Mouse (Mus musculus): ENCODE data around the gene Kremen2.

Gene Kremen2

DNA sequence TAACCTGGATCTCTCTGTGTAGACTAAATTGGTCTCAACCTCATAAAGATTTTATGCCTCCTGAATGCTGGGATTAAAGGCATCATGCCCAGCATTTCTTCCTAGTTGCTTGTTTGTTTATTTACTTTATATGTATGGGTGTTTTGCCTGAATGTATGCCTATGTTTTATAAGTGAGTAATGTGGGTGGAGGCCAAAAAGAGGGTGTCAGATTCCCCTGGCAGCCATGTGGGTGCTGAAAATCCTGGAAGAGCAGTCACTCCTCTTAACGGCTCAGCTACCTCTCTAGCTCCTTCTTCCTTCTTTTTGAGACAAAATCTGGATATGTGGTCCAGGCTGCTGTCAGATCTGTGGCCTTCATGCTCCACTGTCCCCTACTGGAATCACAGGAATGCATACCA is 15.2 kb downstream of the Kremen2 start:
- DNase-seq (ENCODE audit: low spot score), result no peak

DNA sequence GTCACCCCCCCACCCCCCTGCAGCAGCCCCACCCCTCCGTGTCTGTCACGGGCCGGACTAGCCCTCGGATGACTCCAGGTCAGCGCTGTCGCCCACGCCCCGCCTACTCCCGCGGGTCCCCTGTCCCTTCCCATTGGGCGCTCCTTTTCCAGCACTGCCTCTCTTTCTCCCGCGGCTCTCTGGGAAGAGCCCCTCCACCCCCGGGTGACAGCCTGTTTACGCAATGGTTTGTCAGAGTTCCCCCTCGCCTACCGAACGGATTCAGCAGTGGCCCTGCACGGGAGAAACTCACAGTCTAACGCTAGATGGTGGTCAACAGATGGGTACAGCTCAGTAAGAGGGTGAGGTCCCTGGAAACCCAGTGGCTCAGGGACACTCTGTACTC is 18.9 kb downstream of the Kremen2 start:
- DNase-seq (ENCODE audit: low spot score), result peak; percentile 82

DNA sequence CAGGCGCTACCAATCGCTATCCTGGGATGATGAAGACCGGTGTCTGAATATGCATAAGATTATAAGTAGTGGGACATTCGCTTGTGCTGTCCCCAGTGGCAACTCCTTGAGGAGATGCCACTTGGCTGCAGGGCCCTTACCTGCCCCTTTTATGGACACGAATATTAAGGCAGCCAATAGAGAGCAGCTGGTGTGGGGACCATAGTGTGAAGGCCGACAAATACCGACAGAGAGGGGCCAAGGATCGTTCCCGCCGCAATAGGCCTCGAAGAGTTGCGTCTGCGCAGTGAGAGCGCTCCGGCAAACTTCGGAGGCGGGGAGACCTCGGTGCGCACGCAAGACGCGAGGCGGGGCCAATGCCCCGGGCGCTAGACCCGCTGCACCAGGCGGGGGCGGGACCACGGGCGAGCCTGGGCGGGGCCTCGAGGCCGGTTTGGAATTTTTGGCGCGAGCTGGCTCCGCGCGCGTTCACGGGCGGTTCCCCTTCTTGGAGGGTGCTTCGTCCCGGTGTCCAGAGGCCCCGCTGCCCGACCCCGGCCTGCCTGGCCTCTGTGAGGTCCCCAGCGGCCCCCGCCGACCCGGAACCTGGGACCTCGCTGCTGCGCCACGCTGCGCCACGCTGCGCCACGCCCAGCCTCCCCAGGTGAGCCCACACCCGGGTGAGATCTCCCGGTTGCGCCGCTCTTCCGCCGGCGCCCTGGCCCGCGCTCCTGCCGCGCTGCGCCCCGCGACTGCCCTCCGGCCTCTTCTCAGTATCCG is 19.5 kb downstream of the Kremen2 start, which contains the start of gene Pkmyt1:
TSS of gene Pkmyt1 (plus strand) at position 338 of the 759 bp plus-strand sequence.
- peak; percentile 96 for DNase-seq (ENCODE audit: low spot score)

DNA sequence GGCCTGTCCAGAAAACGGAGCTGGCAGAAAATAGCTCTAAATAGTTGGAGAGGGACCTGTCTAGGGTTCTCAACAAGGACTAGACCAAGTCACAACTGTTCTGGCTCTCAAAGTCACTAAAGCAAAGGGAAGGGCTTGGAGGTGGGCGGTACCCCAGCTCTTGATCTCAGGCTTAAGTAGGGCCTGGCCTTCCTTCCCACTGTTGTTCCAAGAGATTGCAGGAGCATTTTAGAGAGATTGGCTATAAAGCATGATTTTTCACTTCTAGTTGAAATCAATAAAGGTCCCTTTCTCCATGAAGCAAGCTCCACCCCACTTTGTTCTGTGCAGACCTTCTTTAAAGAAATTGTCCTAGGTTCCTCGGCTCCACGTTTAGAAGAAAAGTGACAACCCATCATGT is 20.2 kb downstream of the Kremen2 start:
- no peak for DNase-seq (ENCODE audit: low spot score)

DNA sequence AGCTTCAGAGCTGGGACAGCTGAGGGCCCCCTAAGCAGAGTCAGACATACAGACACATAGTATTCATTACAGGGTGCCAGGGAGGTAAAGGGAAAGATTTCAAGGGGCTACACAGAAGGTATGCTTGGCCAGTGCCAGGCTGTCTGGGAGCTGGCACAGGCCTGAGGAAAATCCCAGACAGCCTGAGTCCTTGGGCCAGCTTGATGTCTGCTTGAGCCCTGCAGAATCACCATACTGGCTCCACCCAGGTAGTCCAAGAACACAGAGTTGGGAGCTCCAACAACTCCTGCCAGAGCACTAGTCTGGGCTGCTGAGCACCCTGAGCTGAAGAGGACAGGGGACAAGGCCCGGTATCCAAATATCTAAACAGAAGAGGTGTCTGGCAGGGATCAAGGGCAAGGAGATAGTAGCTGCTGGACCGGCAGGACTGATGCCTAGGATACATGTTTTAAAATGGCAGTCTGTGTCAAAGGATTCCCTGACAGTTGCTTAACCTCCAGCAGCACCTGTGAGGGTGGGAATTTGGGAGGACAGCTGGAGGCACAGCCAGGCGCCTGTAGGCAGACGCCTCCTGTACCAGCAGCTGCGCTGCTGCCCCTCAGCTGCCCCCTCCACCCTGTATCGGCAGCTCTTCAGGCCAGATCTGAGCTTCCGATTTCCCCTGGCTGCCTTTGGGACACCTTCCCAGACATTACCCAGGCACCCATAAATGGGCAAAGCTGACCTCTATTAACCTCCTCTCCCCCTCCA is 23.1 kb downstream of the Kremen2 start, which contains the start of gene 1520401A03Rik:
TSS of gene 1520401A03Rik (minus strand) at position 408 of the 750 bp plus-strand sequence.
- DNase-seq (ENCODE audit: low spot score), result no peak

DNA sequence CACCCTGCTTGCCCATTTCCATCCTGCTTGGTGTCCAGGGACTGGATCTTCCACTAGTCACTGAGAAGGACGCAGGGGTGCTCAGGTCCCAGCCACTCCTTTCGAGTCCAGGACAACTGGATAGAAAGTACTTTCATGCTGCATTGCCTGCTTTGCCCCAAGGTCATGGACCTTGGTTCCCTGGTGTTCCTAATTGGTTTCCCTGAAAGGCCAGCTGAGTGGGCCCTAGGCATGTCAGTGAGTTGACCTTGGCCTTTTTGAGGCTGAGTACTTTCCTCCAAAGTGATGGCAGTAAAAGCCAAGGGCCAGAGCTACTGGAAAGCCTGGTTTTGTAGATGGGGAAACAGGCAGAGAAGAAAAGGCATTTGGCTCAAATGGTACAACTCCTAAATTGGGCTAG is 23.7 kb downstream of the Kremen2 start:
- no peak for DNase-seq (ENCODE audit: low spot score)

DNA sequence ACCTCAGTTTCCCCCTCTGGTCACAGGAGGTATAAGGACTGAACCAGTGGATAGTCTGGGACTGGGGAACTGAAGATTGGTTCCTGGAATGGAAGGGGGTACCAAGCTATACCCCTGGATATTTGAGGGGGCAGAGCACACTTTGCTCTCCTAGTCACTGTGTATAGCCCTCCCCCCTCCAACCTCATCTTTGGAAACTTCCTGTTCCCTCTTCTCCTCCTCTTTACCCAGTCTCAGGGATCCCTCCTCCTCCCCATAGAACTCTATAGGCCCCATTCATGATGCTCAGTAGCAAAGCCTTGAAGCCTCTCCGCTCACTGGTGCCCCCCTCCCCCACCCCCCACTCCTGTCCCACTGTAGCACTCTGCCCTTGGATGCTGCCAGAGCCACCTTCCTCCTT is 26.2 kb downstream of the Kremen2 start:
- DNase-seq (ENCODE audit: low spot score), result no peak

DNA sequence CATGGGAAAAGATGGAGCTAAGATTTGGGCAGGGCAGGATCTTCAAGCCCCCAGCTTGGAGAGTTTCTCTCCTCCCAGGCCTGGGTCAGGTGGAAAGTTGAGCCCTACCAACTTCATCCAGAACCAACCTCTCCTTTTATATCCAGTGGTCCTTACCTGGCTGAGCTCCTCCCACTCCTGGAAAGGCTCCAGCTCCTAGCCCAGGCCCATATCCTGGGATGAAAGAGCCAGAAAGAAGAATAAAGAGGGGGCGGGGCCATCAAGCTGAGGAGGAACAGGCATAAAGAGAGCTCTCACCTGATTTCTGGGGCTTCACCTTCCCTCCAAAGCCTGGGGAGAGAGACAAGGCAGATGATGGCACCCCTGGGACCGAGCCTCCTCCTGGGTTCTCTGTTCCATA is 28.6 kb downstream of the Kremen2 start:
- no peak for DNase-seq (ENCODE audit: low spot score)

DNA sequence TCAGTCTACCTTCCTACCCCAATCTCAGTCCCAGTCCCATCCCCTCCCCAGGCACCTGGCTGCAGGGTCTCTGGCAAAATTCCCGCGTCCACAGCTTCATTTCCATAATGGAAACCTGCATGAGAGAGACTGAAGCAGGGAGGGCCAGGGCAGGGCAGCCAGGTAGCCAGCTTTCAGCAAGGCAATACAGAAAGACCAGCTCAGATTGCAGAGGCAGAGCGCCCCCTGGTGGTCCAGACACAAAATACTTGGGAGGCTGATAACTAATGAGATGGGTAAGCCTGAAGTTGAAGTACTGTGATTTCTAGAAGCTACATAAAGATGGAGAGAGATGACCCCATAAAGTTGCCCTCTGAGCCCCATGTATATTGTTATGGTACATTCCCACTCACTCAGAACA is 39.4 kb downstream of the Kremen2 start:
- DNase-seq (ENCODE audit: low spot score), result peak; percentile 78

DNA sequence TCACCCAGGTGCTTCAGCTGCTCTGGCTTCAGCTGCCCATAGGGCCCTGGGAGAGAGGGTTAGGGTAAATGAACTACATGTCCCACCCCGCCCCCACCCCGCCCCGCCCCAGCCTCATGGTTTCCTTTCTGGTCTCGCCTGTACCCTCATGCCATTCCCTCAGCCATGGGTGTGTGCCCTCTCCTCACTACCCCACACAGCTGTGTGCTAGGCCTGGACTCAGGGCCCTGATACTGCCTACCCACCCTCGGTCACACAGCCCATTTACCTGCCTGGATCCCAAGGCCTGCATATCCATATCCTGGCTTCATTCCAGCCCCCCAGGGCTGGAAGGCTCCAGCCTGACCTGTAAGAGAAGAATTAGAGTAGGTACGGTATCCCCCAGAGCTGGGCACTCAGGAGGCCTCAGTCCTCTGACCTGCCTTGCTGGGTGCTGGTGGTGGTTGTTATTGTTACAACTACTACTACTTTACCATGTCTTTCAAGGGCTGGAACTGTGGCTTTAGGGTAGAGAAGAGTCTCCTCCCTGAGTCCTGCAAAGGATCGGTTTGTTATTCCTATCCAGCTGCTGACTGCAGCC is 40.0 kb downstream of the Kremen2 start:
- DNase-seq (ENCODE audit: low spot score), result no peak

DNA sequence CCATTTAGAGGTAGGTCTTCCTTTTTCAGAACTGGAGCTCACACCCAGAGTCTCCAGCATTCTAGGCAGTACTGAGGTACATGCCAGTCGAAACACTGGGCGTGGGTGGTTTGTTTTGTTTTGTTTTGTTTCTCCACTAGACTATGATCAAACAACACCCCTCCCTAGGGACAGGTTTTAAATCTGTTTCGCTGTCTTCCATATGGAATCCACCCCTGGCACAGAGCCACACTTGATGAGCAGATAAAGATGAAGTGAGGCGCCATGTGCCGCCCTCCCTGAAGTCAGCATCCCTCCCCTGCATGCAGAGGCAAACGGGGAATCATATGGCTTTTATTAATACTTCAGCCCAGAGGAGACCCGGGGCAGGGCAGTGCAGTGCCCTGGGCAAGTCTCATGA is 40.9 kb downstream of the Kremen2 start:
- DNase-seq (ENCODE audit: low spot score), result no peak

DNA sequence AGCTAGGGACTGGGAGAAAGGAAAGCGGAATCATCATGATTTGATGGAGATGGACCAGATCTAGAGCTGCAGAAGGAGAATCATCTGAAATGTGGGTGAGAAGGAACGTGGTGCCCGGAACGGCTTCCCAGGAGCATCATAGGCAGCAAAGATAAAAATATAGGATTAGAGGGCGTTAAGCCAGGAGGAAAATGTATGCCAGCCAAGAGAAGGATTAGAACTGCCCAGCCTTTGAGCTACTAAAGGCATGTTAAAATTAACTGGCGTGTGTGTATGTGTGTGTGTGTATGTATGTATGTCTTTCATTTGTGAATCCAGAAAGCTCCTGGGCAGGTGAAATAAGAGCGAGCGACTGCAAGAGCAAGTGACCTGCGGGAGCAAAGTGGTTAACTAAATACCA is 42.3 kb downstream of the Kremen2 start:
- DNase-seq (ENCODE audit: low spot score), result no peak

DNA sequence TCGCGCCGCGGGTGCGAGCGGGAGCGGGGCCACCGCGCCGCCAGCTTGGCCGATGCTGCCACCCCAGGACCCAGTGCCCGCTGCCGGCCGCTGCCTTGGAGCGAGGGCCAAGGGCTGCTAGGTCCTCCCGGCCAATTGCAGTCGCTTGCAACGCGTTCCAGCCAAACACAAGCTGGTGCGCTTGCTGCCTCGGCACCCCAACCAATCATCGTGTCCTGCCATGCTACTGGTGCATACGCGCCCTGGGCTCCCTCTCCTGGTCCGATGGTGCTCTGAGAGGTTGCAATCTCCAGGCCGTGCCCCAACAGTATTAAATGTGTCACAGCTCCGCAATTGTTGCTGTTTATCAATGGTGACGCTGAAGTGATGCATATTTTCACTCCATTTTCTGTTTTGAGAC is 45.6 kb downstream of the Kremen2 start:
- peak; percentile 92 for DNase-seq (ENCODE audit: low spot score)

DNA sequence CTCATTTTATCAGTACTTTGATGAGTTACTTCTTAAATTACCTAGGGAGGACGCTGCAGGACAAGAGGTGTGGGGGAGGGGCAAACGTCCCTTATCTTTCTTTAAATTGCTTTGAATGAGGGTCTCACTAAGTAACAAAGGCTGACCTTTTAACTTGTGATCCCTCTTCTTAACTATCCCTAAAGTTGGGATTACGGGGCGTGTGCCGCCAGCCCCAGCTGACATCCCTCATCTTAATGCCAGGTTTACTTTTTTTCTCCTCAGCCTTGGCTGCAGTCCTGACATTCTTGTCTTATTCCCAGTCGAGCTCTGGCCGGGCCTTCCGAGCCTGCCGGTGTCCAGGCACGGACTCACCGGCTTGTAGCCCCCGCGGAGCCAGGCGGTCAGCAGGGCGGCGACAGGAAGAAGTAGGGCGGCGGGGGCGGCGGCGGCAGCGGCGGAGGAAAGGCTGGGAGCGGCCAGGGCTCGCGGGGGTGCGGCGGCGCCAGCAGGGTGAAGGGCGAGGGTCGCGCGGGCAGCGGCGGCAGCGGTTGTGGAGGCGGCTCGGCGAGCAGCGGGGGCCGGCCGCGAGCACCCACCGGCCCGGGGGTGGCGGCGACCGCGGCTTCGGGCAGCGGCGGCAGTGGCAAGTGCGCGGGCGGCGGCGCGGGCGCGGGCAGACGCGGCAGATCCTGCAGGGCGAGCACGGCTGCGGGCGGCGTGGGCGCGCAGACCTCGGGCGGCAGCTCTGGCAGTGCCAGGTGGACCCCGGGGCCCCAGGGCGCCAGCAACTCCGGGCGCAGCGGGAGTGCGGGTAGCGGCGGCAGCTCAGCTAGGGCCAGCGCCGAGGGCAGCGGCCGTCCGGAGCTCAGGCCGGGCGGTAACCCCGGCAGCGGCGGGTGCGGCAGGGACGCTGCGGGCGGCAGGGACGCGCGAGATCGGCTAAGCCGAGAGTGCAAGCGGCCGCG is 46.2 kb downstream of the Kremen2 start:
- DNase-seq (ENCODE audit: low spot score), result peak; percentile 52

DNA sequence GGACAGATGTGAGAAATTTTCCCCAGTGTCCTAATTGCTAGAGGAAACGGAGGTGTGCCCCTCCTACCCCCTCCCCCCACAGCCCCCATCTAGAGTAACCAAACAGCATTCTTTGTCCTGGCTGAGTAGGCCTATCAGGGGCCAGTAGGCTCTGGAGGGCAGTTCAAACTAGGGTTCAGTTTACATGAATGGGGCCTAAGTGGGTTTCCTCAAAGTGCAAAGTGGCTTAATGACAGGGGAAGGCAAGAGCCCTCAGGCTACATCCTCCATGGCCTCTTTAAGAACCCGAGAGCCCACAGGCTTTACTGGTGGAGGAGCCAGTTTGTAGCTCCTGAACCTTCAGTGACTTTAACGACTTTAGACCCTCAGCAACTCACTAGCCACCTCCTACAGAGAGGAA is 49.8 kb downstream of the Kremen2 start:
- no peak for DNase-seq (ENCODE audit: low spot score)

DNA sequence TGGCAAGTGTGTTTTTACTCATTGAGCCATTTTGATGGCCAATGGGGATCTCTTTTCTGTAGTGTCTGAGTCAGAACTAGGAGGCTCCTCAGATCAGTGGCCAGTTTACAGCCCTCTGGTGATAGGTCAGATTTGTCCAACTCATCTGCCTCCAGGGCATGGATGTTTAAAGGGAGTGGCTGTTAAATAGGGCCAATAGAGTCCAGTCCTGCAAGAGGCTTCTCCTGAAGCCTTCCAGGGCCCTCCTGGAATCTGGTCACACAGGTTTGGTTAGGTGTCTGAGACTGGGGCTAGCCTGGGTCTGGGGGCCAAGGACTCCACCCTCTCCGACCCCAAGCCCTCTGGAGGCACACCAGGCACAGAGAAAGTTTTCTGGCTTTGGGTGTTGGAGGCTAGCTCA is 51.1 kb downstream of the Kremen2 start:
- no peak for DNase-seq (ENCODE audit: low spot score)
